Mouse (Mus musculus) CH12.LX (cell line): Measurements from ENCODE around the gene Ldlr. TPM values are rescaled to one million over a fixed set of nuclear protein-coding genes. Genes with fewer than 3 reads are reported as not detected.

Experiments
- DNase-seq: peaks from one replicate; pipeline ENCODE4 v3.0.0-alpha.2; 2013; ENCODE audit errors: extremely low read depth
- H3K27ac ChIP-seq: 2 replicates; pipeline ENCODE4 v1.5.1; 2012; ENCODE audit warnings: low read depth, mild to moderate bottlenecking, control low read depth, moderate library complexity; ENCODE audit not compliant: insufficient read depth
- H3K27me3 ChIP-seq: replicated peaks from 2 replicates; pipeline ENCODE3; 2012; ENCODE audit warnings: inconsistent platforms
- H3K36me3 ChIP-seq, 2 experiments: replicated peaks in 1 of 2; 2 replicates each; pipeline versions ENCODE3 to v1.6.1; 2012; ENCODE audit warnings: inconsistent platforms in 1 of 2, low read length in 1 of 2, mild to moderate bottlenecking in 1 of 2, mixed read lengths in 1 of 2, moderate library complexity in 1 of 2; ENCODE audit not compliant: control insufficient read depth in 1 of 2, insufficient read depth in 1 of 2
- H3K4me1 ChIP-seq, 2 experiments: 2 replicates each; pipeline ENCODE4 v1.6.1; 2012; ENCODE audit warnings: inconsistent platforms in 1 of 2, moderate library complexity in 1 of 2; ENCODE audit not compliant: insufficient read depth in 2 of 2, control insufficient read depth in 1 of 2
- H3K4me2 ChIP-seq: 2 replicates; pipeline ENCODE4 v1.6.1; 2012; ENCODE audit warnings: low read depth, mild to moderate bottlenecking, control low read depth; ENCODE audit not compliant: poor library complexity, insufficient read depth, severe bottlenecking
- H3K4me3 ChIP-seq, 3 experiments: fragments of 150-350 bp in 1 of 3; sonication (generic) in 1 of 3; replicated peaks in 1 of 3; 2 replicates each; pipeline versions ENCODE3 to v1.5.1; 2011 to 2012; ENCODE audit warnings: low read depth in 2 of 3, low read length in 2 of 3, mild to moderate bottlenecking in 2 of 3, moderate library complexity in 2 of 3, control low read depth in 1 of 3, improper control_type of control experiment in 1 of 3, inconsistent platforms in 1 of 3, mixed read lengths in 1 of 3; ENCODE audit not compliant: poor library complexity in 1 of 3
- H3K79me2 ChIP-seq: replicated peaks from 2 replicates; pipeline ENCODE4 v1.6.1; 2012; ENCODE audit warnings: mild to moderate bottlenecking, moderate library complexity; ENCODE audit not compliant: control insufficient read depth, poor library complexity, insufficient read depth, severe bottlenecking; ENCODE audit errors: extremely low read depth
- H3K9ac ChIP-seq: 2 replicates; pipeline ENCODE4 v1.6.1; 2012; ENCODE audit warnings: low read depth, mild to moderate bottlenecking, control low read depth, moderate library complexity; ENCODE audit not compliant: insufficient read depth
- H3K9me3 ChIP-seq: replicated peaks from 2 replicates; pipeline ENCODE3; 2012; ENCODE audit warnings: low read length, inconsistent platforms, mixed read lengths
- CHD2 ChIP-seq: IDR thresholded peaks from 2 replicates; pipeline ENCODE4 v1.6.1; 2011; ENCODE audit warnings: low read length, improper control_type of control experiment
- CTCF ChIP-seq, 2 experiments: IDR thresholded peaks in 1 of 2; conservative IDR thresholded peaks in 1 of 2; 2 replicates each; pipeline ENCODE4 v1.5.1; 2011 to 2012; ENCODE audit warnings: low read depth in 2 of 2, low read length in 2 of 2, improper control_type of control experiment in 1 of 2, inconsistent platforms in 1 of 2, mild to moderate bottlenecking in 1 of 2, moderate library complexity in 1 of 2
- E2F4 ChIP-seq: IDR thresholded peaks from 2 replicates; pipeline ENCODE4 v1.6.1; 2011; ENCODE audit warnings: low read depth, low read length, improper control_type of control experiment; ENCODE audit not compliant: insufficient replicate concordance
- EP300 ChIP-seq: IDR thresholded peaks from 2 replicates; pipeline ENCODE4 v1.6.1; 2011; ENCODE audit warnings: low read length, improper control_type of control experiment
- ETS1 ChIP-seq: conservative IDR thresholded peaks from 2 replicates; pipeline ENCODE4 v1.6.1; 2012; ENCODE audit warnings: low read depth, mild to moderate bottlenecking, inconsistent platforms, low read length, improper control_type of control experiment, moderate library complexity
- JUND ChIP-seq: conservative IDR thresholded peaks from 2 replicates; pipeline ENCODE4 v1.6.1; 2011; ENCODE audit warnings: low read depth, low read length, improper control_type of control experiment
- KAT2A ChIP-seq: IDR thresholded peaks from 2 replicates; pipeline ENCODE4 v1.6.1; 2012; ENCODE audit warnings: low read length, improper control_type of control experiment, inconsistent platforms; ENCODE audit not compliant: insufficient replicate concordance
- MAX ChIP-seq: IDR thresholded peaks from 2 replicates; pipeline ENCODE4 v1.6.1; 2011; ENCODE audit warnings: low read length, improper control_type of control experiment
- MAZ ChIP-seq: IDR thresholded peaks from 2 replicates; pipeline ENCODE4 v1.6.1; 2012; ENCODE audit warnings: low read depth, mild to moderate bottlenecking, inconsistent platforms, low read length, improper control_type of control experiment, moderate library complexity
- MEF2A ChIP-seq: IDR thresholded peaks from 2 replicates; pipeline ENCODE4 v1.6.1; 2014; ENCODE audit warnings: low read depth, mild to moderate bottlenecking, inconsistent platforms, low read length, improper control_type of control experiment, borderline replicate concordance
- MYC ChIP-seq: IDR thresholded peaks from 2 replicates; pipeline ENCODE4 v1.6.1; 2011; ENCODE audit warnings: low read depth, mild to moderate bottlenecking, improper control_type of control experiment, low read length
- NRF1 ChIP-seq: IDR thresholded peaks from 2 replicates; pipeline ENCODE4 v1.6.1; 2014; ENCODE audit warnings: low read depth, mild to moderate bottlenecking, inconsistent platforms, low read length, improper control_type of control experiment, moderate library complexity
- PAX5 ChIP-seq: IDR thresholded peaks from 2 replicates; pipeline ENCODE4 v1.6.1; 2012; ENCODE audit warnings: low read length, inconsistent platforms, mixed read lengths
- POLR2A ChIP-seq: IDR thresholded peaks from 2 replicates; pipeline ENCODE4 v1.6.1; 2011; ENCODE audit warnings: low read depth, mild to moderate bottlenecking, improper control_type of control experiment, low read length
- POLR2AphosphoS2 ChIP-seq: IDR thresholded peaks from 2 replicates; pipeline ENCODE4 v1.6.1; 2011; ENCODE audit warnings: low read depth, low read length, improper control_type of control experiment
- RCOR1 ChIP-seq: conservative IDR thresholded peaks from 2 replicates; pipeline ENCODE4 v1.6.1; 2012; ENCODE audit warnings: low read depth, mild to moderate bottlenecking, inconsistent platforms, low read length, improper control_type of control experiment
- SIN3A ChIP-seq: IDR thresholded peaks from 2 replicates; pipeline ENCODE4 v1.6.1; 2012; ENCODE audit warnings: low read length, improper control_type of control experiment, inconsistent platforms
- SMC3 ChIP-seq: IDR thresholded peaks from 2 replicates; pipeline ENCODE4 v1.6.1; 2011; ENCODE audit warnings: low read depth, low read length, improper control_type of control experiment
- TBP ChIP-seq: conservative IDR thresholded peaks from 2 replicates; pipeline ENCODE4 v1.6.1; 2011; ENCODE audit warnings: low read depth, low read length, improper control_type of control experiment
- TCF12 ChIP-seq: IDR thresholded peaks from 2 replicates; pipeline ENCODE4 v1.6.1; 2014; ENCODE audit warnings: low read depth, mild to moderate bottlenecking, inconsistent platforms, low read length, improper control_type of control experiment
- UBTF ChIP-seq: IDR thresholded peaks from 2 replicates; pipeline ENCODE4 v1.6.1; 2012; ENCODE audit warnings: low read depth, mild to moderate bottlenecking, inconsistent platforms, low read length, improper control_type of control experiment, moderate library complexity
- USF1 ChIP-seq: IDR thresholded peaks from 2 replicates; pipeline ENCODE4 v1.6.1; 2014; ENCODE audit warnings: low read depth, mild to moderate bottlenecking, inconsistent platforms, low read length, improper control_type of control experiment
- USF2 ChIP-seq: conservative IDR thresholded peaks from 2 replicates; pipeline ENCODE4 v1.6.1; 2011; ENCODE audit warnings: low read depth, low read length, improper control_type of control experiment
- ZMIZ1 ChIP-seq: IDR thresholded peaks from 2 replicates; pipeline ENCODE4 v1.6.1; 2012; ENCODE audit warnings: low read depth, mild to moderate bottlenecking, inconsistent platforms, low read length, improper control_type of control experiment
- dilution Hi-C: fragments of 300-500 bp; cut with MboI; formaldehyde crosslinking; loops from 2 replicates; pipeline ENCODE4 v1.14.3; 2020; ENCODE audit warnings: low sequenced_read_pairs; ENCODE audit not compliant: extremely low pct_unique_long_range_greater_than_20kb, extremely low pct_ligation_motif_present
- in situ Hi-C: fragments of 300-500 bp; cut with MboI; formaldehyde crosslinking; loops from 3 replicates; pipeline ENCODE4 v1.14.3; 2019; ENCODE audit warnings: low sequenced_read_pairs, low pct_ligation_motif_present, low pct_unique_long_range_greater_than_20kb, mixed read lengths
- polyA plus RNA-seq: library from polyadenylated mRNA; unstranded; fragments of >175 nt; gene quantifications from 2 replicates; pipeline ENCODE4 v1.2.1, GENCODE M21; 2012; ENCODE audit warnings: low read depth; ENCODE audit not compliant: insufficient read length
- total RNA-seq, 2 experiments: library from RNA; depleted of rRNA; stranded (reverse); fragments of 300-350 nt in 1 of 2; fragments of >200 nt in 1 of 2; gene quantifications; 2 replicates each; pipeline ENCODE4 v1.2.3; 2012 to 2014

Gene Ldlr
- total and polyA plus RNA-seq, 3 experiments, result 24.0 to 34.7 (median 24.9) TPM

- Histone ChIP-seq H3K4me1 (peaks cover 0 to 15% of the 10 kb centered on the region in 2 experiments; a peak in 1 of 4 replicates), H3K9me3 (no peaks in the 10 kb centered on the region), H3K36me3 (peaks cover 37 to 86% of the 10 kb centered on the region in 2 experiments), H3K4me2 (no peak overlapping the region), H3K79me2 (no peaks in the 10 kb centered on the region), H3K4me3 (no peak overlapping the region), H3K27me3 (no peaks in the 10 kb centered on the region), H3K27ac (no peak overlapping the region), H3K9ac (no peak overlapping the region)
- TF ChIP-seq SMC3 (no peak), MAX (no peak), MEF2A (no peak), POLR2A (no peak), UBTF (no peak), RCOR1 (no peak), CHD2 (no peak), CTCF (conservative IDR thresholded peaks at IDR 0.05 in 1 of 2, IDR thresholded peaks at IDR 0.05 in 1 of 2; ENCODE audit: low read depth in 2 of 2, low read length in 2 of 2) (no peak), USF1 (no peak), NRF1 (no peak), ZMIZ1 (no peak), MAZ (no peak), ETS1 (no peak), KAT2A (no peak), SIN3A (no peak), TBP (no peak)
- no peak for DNase-seq
- dilution Hi-C loops (no loop called here), in situ Hi-C loops (no loop called here)
Measured at GRCm38 (mm10) chr9:21749382-21750118, 26.3 kb downstream of the Ldlr start.

DNA sequence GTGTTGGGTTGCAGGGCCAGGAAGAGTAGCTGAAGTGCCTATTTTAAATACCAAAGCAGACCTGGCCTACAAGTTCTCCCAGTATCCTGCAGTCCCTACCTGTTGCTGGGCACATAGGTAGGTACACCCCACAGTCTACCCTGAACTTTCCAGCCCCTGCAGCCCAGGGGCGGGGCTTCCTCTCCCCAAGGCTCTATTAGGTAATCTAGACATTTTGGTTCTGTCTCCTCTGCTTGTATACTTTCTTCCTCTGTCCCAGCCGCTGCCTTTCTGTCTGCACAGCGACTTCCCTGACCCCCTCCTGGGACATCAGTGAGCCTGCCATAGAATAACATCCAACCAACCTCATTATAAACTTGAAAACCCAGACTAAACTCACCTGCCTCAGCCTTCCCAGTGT, 27.1 kb downstream of the Ldlr start:
- no peak for TF ChIP-seq E2F4
- no peak for TF ChIP-seq SIN3A
- no peak for TF ChIP-seq MYC
- TF ChIP-seq MAZ, result no peak
- no peak for TF ChIP-seq CTCF (conservative IDR thresholded peaks at IDR 0.05 in 1 of 2, IDR thresholded peaks at IDR 0.05 in 1 of 2; ENCODE audit: low read depth in 2 of 2, low read length in 2 of 2)
- no peak for TF ChIP-seq USF2
- no peak for TF ChIP-seq JUND
- TF ChIP-seq USF1, result no peak
- TF ChIP-seq TCF12, result no peak
- TF ChIP-seq POLR2A, result no peak; the same call in 1 of the 2 replicates
- TF ChIP-seq PAX5, result no peak
- TF ChIP-seq POLR2AphosphoS2, result no peak
- TF ChIP-seq KAT2A, result no peak
- no peak for TF ChIP-seq UBTF
- TF ChIP-seq EP300, result no peak
- dilution Hi-C loops, result no loop called here

More for the DNA sequence above, 27.1 kb downstream of the Ldlr start:
- no peak overlapping the region for H3K4me2 ChIP-seq
- H3K36me3 ChIP-seq, result peaks cover 34 to 85% of the 10 kb centered on the region in 2 experiments
- DNase-seq, result no peak
- H3K79me2 ChIP-seq, result no peaks in the 10 kb centered on the region
- no peaks in the 10 kb centered on the region for H3K27me3 ChIP-seq
- H3K9me3 ChIP-seq, result no peaks in the 10 kb centered on the region
- H3K4me1 ChIP-seq, result peaks cover 0 to 15% of the 10 kb centered on the region in 2 experiments; a peak in 1 of 4 replicates
- in situ Hi-C loops, result no loop called here
- H3K9ac ChIP-seq, result no peak overlapping the region
- no peak overlapping the region for H3K27ac ChIP-seq
- H3K4me3 ChIP-seq, result no peak overlapping the region
